10 mouse cellular contexts compared by ENCODE assay signal in genomic region chr2:145612937-145613336, GRCm38 (mm10).
A peak's percentile ranks its signal among the peaks of the same experiment; 100 is the strongest.
DNase-seq lines count a peak whose midpoint lies in the region; ATAC-seq and TF ChIP-seq lines count a peak whose summit lies in the region.
"Had no signal": no experiment of that assay in that cellular context is flagged by ENCODE, and none has a peak within 500 bp of the region (broad histone marks: within the 10 kb centered on the region; RNA-seq: fewer than 3 reads in every experiment).

No protein-coding gene starts in this region.

- H3K36me3 ChIP-seq in lung, embryonic 14.5 days (ENCODE audit: insufficient read depth), result no peaks in the 10 kb centered on the region
- no peaks in the 10 kb centered on the region for H3K36me3 ChIP-seq in stomach, postnatal 0 days (ENCODE audit: control insufficient read depth, insufficient read depth, low read length)
- H3K36me3 ChIP-seq: G1E had no signal

- no peak overlapping the region for H3K4me3 ChIP-seq in gastrocnemius, adult 2 months
- no peak overlapping the region for H3K4me3 ChIP-seq in lung, embryonic 14.5 days (ENCODE audit: low read depth, low read length)
- H3K4me3 ChIP-seq in bone marrow, adult 2 months (replicated peaks; ENCODE audit: control insufficient read depth, low read depth, low read length), result no peak overlapping the region
- no peak overlapping the region for H3K4me3 ChIP-seq in stomach, postnatal 0 days (ENCODE audit: low read depth, low read length)

- H3K4me2 ChIP-seq in lung, embryonic 14.5 days, result no peak overlapping the region
- H3K4me2 ChIP-seq in stomach, postnatal 0 days (replicated peaks; ENCODE audit: low read depth), result no peak overlapping the region

- 55% methylated on average over 8 of the region's 8 CpGs for WGBS in lung, embryonic 14.5 days
- WGBS in bone marrow, adult 2 months, result 63% methylated on average over 8 of the region's 8 CpGs
- 66% methylated on average over 8 of the region's 8 CpGs for WGBS in stomach, postnatal 0 days

- intact Hi-C loops in gastrocnemius, adult 2 months (cut with DNase I), result no loop called here
- intact Hi-C loops in heart, postnatal 14 days (cut with DNase I), result no loop called here

- no peaks in the 10 kb centered on the region for H3K4me1 ChIP-seq in lung, embryonic 14.5 days (ENCODE audit: insufficient read depth)
- no peaks in the 10 kb centered on the region; the same call in 1 of the 2 replicates for H3K4me1 ChIP-seq in bone marrow, adult 2 months (ENCODE audit: control insufficient read depth, insufficient read depth, low read length)
- no peaks in the 10 kb centered on the region for H3K4me1 ChIP-seq in stomach, postnatal 0 days (replicated peaks; ENCODE audit: control insufficient read depth, insufficient read depth)

- DNase-seq in gastrocnemius, adult 2 months, result no peak
- DNase-seq in gastrocnemius, adult 8-10 months (ENCODE audit: low spot score in 2 of 2), result no peak
- peak; percentile 17 for DNase-seq in lung, embryonic 14.5 days
- no peak for DNase-seq in lung, postnatal 4 days
- DNase-seq in stomach, postnatal 0 days (ENCODE audit: low spot score), result no peak
- no peak for DNase-seq in MN1 (ENCODE audit: low spot score)
- DNase-seq in heart, postnatal 14 days, result no peak
- DNase-seq: heart, postnatal 10 days had no signal

- H3K27me3 ChIP-seq in lung, embryonic 14.5 days (ENCODE audit: insufficient read depth, low read length), result no peaks in the 10 kb centered on the region
- no peaks in the 10 kb centered on the region for H3K27me3 ChIP-seq in stomach, postnatal 0 days (ENCODE audit: control insufficient read depth, insufficient read depth, low read length)

- no peak for TF ChIP-seq EP300 in stomach, postnatal 0 days (optimal IDR thresholded peaks at IDR 0.05)

- no peak overlapping the region for H3K27ac ChIP-seq in gastrocnemius, adult 2 months
- no peak overlapping the region for H3K27ac ChIP-seq in lung, embryonic 14.5 days (ENCODE audit: low read depth)
- no peak overlapping the region for H3K27ac ChIP-seq in bone marrow, adult 2 months (ENCODE audit: control insufficient read depth, insufficient read depth, low read depth, low read length, poor library complexity)
- no peak overlapping the region for H3K27ac ChIP-seq in stomach, postnatal 0 days (replicated peaks)

- no peak for TF ChIP-seq POLR2A in bone marrow, adult 2 months (IDR thresholded peaks at IDR 0.05; ENCODE audit: borderline replicate concordance, control insufficient read depth, low read depth, low read length)

- peak; percentile 28; the same call in 1 of the 2 replicates for TF ChIP-seq CTCF in gastrocnemius, adult 2 months (IDR thresholded peaks at IDR 0.05)
- TF ChIP-seq CTCF in lung, embryonic 14.5 days (IDR thresholded peaks at IDR 0.05; ENCODE audit: low read depth), result peak; percentile 54
- peak; percentile 36; the same call in 1 of the 2 replicates for TF ChIP-seq CTCF in bone marrow, adult 2 months (IDR thresholded peaks at IDR 0.05; ENCODE audit: control insufficient read depth, insufficient read depth, low read length)
- TF ChIP-seq CTCF in stomach, postnatal 0 days (IDR thresholded peaks at IDR 0.05; ENCODE audit: low read depth), result peak; percentile 66

- no peak for ATAC-seq in lung, embryonic 14.5 days (ENCODE audit: insufficient read depth)
- ATAC-seq in stomach, postnatal 0 days (ENCODE audit: low FRiP score, low TSS enrichment), result no peak

- H3K9ac ChIP-seq in lung, embryonic 14.5 days, result no peak overlapping the region
- H3K9ac ChIP-seq in stomach, postnatal 0 days (ENCODE audit: low read length), result no peak overlapping the region

- no peaks in the 10 kb centered on the region for H3K9me3 ChIP-seq in lung, embryonic 14.5 days (ENCODE audit: low read depth, low read length)
- H3K9me3 ChIP-seq in stomach, postnatal 0 days (ENCODE audit: control insufficient read depth, low read length), result no peaks in the 10 kb centered on the region
